Mouse (Mus musculus) G1E (cell line): ENCODE data around the gene Isx.

Experiments
- CTCF ChIP-seq: IDR thresholded peaks from 2 replicates; pipeline ENCODE4 v1.5.1; 2012; ENCODE audit warnings: low read depth, low read length, inconsistent platforms, mixed read lengths
- GATA1 ChIP-seq: IDR thresholded peaks from 2 replicates; pipeline ENCODE4 v1.6.1; 2012; ENCODE audit warnings: borderline replicate concordance, low read length, inconsistent platforms, mixed read lengths
- GATA2 ChIP-seq: IDR thresholded peaks from 2 replicates; pipeline ENCODE4 v1.6.1; 2012; ENCODE audit warnings: low read depth, low read length, inconsistent platforms, borderline replicate concordance
- POLR2AphosphoS5 ChIP-seq: IDR thresholded peaks from 2 replicates; pipeline ENCODE4 v1.6.1; 2012; ENCODE audit warnings: low read depth, low read length, inconsistent platforms; ENCODE audit not compliant: insufficient replicate concordance
- TAL1 ChIP-seq: conservative IDR thresholded peaks from 2 replicates; pipeline ENCODE4 v1.6.1; 2012; ENCODE audit warnings: low read depth, low read length, inconsistent platforms, mixed read lengths

- no peak for TF ChIP-seq CTCF
- no peak for TF ChIP-seq GATA1
- no peak for TF ChIP-seq TAL1
- TF ChIP-seq POLR2AphosphoS5: no peak
- no peak for TF ChIP-seq GATA2
Observed at GRCm38 (mm10) chr8:74874565-74874964, 1.6 kb downstream of the Isx start.
